Mouse (Mus musculus) embryonic stem cell, embryonic (primary cell): Measurements from ENCODE around the gene Babam2.

Experiments
- CTCF ChIA-PET, 4 experiments: fragments of 300-600 bp in 2 of 4; fragments of 350-600 bp in 2 of 4; sonication (Branson Sonifier 250); formaldehyde crosslinking; loops; one replicate each; lab custom pipeline; 2022; ENCODE audit warnings: inconsistent platforms in 2 of 4; lab: Charles Lee
- POLR2A ChIA-PET, 4 experiments: fragments of 300-600 bp in 2 of 4; fragments of 350-600 bp in 2 of 4; sonication (Branson Sonifier 250); formaldehyde crosslinking; loops; one replicate each; lab custom pipeline; 2022; ENCODE audit warnings: antibody characterized with exemption in 4 of 4, inconsistent platforms in 1 of 4; lab: Charles Lee

Gene Babam2

GRCm38 (mm10) chr5:31699397-31699796 lies 1.9 kb downstream of the Babam2 start:
- CTCF ChIA-PET: interaction anchor here in 1 of 4 experiments (0.6 kb wide), 1 partner anchor 711 kb away, joined by 3 read pairs; no protein-coding TSS in a partner anchor
- POLR2A ChIA-PET: interaction anchor here in 3 of 4 experiments (0.6 to 1.3 kb wide), 8 partner anchors 64 to 661 kb away, joined by 3 to 5 read pairs (median 3); no protein-coding TSS in a partner anchor

GRCm38 (mm10) chr5:31704971-31705370 lies 7.5 kb downstream of the Babam2 start:
- CTCF ChIA-PET: no interaction called here

GRCm38 (mm10) chr5:31706826-31707225 lies 9.3 kb downstream of the Babam2 start:
- ChIA-PET CTCF (interaction anchor here in 3 of 4 experiments (0.5 to 1.5 kb wide), 3 partner anchors 219 to 488 kb away, joined by 3 read pairs; no protein-coding TSS in a partner anchor), POLR2A (interaction anchor here in 1 of 4 experiments (1.0 kb wide), 1 partner anchor 9 kb away, joined by 3 read pairs; the partner anchor contains the start of genes Babam2 and Rbks)

More at GRCm38 (mm10) chr5:31704971-31705370, 7.5 kb downstream of the Babam2 start:
- POLR2A ChIA-PET: interaction anchor here in 1 of 4 experiments (1.4 kb wide), 1 partner anchor 109 kb away, joined by 3 read pairs; the partner anchor contains the start of gene Mrpl33

- ChIA-PET POLR2A (interaction anchor here in 2 of 4 experiments (0.6 to 1.0 kb wide), 3 partner anchors 62 to 428 kb away, joined by 3 to 4 read pairs (median 3); no protein-coding TSS in a partner anchor), CTCF (interaction anchor here in 1 of 4 experiments (0.6 kb wide), 1 partner anchor 15 kb away, joined by 3 read pairs; no protein-coding TSS in a partner anchor)
Measured at GRCm38 (mm10) chr5:31709389-31709788, 11.9 kb downstream of the Babam2 start.

GRCm38 (mm10) chr5:31713280-31713711 lies 15.8 kb downstream of the Babam2 start:
- CTCF ChIA-PET: no interaction called here

GRCm38 (mm10) chr5:31713841-31714264 lies 16.4 kb downstream of the Babam2 start:
- ChIA-PET POLR2A (interaction anchor here in 2 of 4 experiments (0.6 to 1.0 kb wide), 3 partner anchors 91 to 1816 kb away, joined by 3 read pairs; no protein-coding TSS in a partner anchor), CTCF (no interaction called here)

More at GRCm38 (mm10) chr5:31713280-31713711, 15.8 kb downstream of the Babam2 start:
- POLR2A ChIA-PET: interaction anchor here in 1 of 4 experiments (0.6 kb wide), 1 partner anchor 92 kb away, joined by 3 read pairs; no protein-coding TSS in a partner anchor

- ChIA-PET CTCF (no interaction called here), POLR2A (interaction anchor here in 1 of 4 experiments (1.3 kb wide), 1 partner anchor 112 kb away, joined by 3 read pairs; no protein-coding TSS in a partner anchor)
Measured at GRCm38 (mm10) chr5:31715486-31716150, 18.1 kb downstream of the Babam2 start.

- CTCF ChIA-PET: interaction anchor here in 1 of 4 experiments (0.6 kb wide), 1 partner anchor 15 kb away, joined by 3 read pairs; no protein-coding TSS in a partner anchor
- POLR2A ChIA-PET: interaction anchor here in 1 of 4 experiments (1.0 kb wide), 1 partner anchor 22 kb away, joined by 3 read pairs; no protein-coding TSS in a partner anchor
Measured at GRCm38 (mm10) chr5:31724519-31724918, 27.0 kb downstream of the Babam2 start.

- POLR2A ChIA-PET: interaction anchor here in 1 of 4 experiments (0.5 kb wide), 1 partner anchor 100 kb away, joined by 3 read pairs; no protein-coding TSS in a partner anchor
- CTCF ChIA-PET: interaction anchor here in 1 of 4 experiments (0.6 kb wide), 1 partner anchor 162 kb away, joined by 3 read pairs; no protein-coding TSS in a partner anchor
Measured at GRCm38 (mm10) chr5:31725885-31726284, 28.4 kb downstream of the Babam2 start.

- ChIA-PET POLR2A (interaction anchor here in 1 of 4 experiments (0.6 kb wide), 1 partner anchor 1937 kb away, joined by 4 read pairs; no protein-coding TSS in a partner anchor), CTCF (no interaction called here)
Measured at GRCm38 (mm10) chr5:31727456-31727855, 30.0 kb downstream of the Babam2 start.

- CTCF ChIA-PET: no interaction called here
- POLR2A ChIA-PET: no interaction called here
Measured at GRCm38 (mm10) chr5:31732644-31733338, 35.3 kb downstream of the Babam2 start.

- CTCF ChIA-PET: no interaction called here
- POLR2A ChIA-PET: interaction anchor here in 1 of 4 experiments (0.5 kb wide), 1 partner anchor 699 kb away, joined by 3 read pairs; no protein-coding TSS in a partner anchor
Measured at GRCm38 (mm10) chr5:31741931-31742330, 44.4 kb downstream of the Babam2 start.

- ChIA-PET POLR2A (interaction anchor here in 1 of 4 experiments (0.5 kb wide), 1 partner anchor 698 kb away, joined by 3 read pairs; no protein-coding TSS in a partner anchor), CTCF (no interaction called here)
Measured at GRCm38 (mm10) chr5:31742521-31743031, 45.1 kb downstream of the Babam2 start.

GRCm38 (mm10) chr5:31749401-31749800 lies 51.9 kb downstream of the Babam2 start:
- CTCF ChIA-PET: no interaction called here

GRCm38 (mm10) chr5:31750231-31750925 lies 52.9 kb downstream of the Babam2 start:
- POLR2A ChIA-PET: no interaction called here
- CTCF ChIA-PET: no interaction called here

More at GRCm38 (mm10) chr5:31749401-31749800, 51.9 kb downstream of the Babam2 start:
- POLR2A ChIA-PET: no interaction called here

- ChIA-PET CTCF (no interaction called here), POLR2A (no interaction called here)
Measured at GRCm38 (mm10) chr5:31750955-31751354, 53.5 kb downstream of the Babam2 start.

- ChIA-PET CTCF (interaction anchor here in 1 of 4 experiments (0.5 kb wide), 1 partner anchor 586 kb away, joined by 3 read pairs; no protein-coding TSS in a partner anchor), POLR2A (no interaction called here)
Measured at GRCm38 (mm10) chr5:31754634-31755033, 57.1 kb downstream of the Babam2 start.

- ChIA-PET POLR2A (interaction anchor here in 1 of 4 experiments (0.6 kb wide), 1 partner anchor 134 kb away, joined by 5 read pairs; no protein-coding TSS in a partner anchor), CTCF (no interaction called here)
Measured at GRCm38 (mm10) chr5:31755255-31755654, 57.8 kb downstream of the Babam2 start.
